Mouse (Mus musculus): Measurements from ENCODE around the gene Parp11.

The Parp11 gene

DNA sequence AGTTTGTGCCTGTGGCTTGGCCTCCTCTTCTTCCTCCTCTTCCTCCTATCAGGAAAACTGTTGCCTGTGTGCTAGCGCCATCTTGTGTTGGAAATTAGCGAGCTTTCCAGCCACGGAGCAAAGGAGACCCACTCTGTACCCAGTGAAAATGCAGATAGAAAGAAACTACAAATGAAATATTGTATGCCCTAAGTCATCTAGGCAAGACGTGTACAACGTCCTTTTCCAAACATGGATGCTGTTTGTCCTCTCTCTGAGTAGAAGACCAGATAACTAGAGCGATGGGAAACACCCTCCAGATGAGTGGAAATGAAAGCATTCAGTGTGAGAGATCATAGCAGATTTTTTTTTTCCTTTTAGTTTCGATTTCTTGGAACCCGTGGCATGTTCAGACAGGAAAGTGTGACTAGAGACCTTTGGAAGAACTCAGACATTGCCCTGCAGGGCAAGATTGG lies at the start of gene Parp11:
TSS of gene Parp11 (plus strand) at position 405 of the 455 bp plus-strand sequence.
- peak; percentile 87 for DNase-seq (ENCODE audit: low read depth)

DNA sequence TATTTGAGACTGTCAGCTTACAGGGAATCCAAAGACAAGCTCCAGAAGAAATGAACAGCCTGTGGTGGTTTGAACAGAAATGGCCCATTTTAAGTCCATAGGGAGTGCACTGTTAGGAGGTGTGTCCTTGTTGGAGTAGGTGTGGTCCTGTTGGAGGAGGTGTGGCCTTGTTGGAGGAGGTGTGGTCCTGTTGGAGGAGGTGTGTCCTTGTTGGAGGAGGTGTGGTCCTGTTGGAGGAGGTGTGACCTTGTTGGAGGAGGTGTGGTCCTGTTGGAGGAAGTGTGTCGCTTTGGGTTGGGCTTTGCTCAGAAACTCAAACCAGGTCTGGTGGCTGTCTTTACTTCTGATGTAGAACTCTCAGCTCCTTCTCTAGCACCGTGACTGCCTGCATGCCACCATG lies 48.6 kb upstream of the Parp11 start:
- peak; percentile 54 for DNase-seq (ENCODE audit: low read depth)

DNA sequence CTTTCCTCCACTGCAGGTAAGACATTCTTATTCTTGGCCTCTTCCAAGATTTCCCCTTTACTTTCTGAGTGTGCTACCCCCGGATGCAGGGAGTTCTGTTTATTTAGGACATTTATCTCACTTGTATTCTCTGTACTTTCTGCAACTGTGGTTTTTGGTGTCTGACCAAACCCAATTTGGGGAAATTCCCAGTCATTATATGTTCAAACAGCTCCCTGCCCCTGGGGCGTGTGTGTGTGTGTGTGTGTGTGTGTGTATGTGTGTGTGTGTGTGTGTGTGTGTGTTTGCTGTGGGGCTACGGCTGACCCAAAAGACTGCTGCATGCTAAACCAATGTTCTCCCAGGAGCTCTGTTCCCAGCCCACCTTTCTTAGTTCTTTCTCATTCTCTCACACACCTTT lies 45.2 kb upstream of the Parp11 start:
- no peak for DNase-seq (ENCODE audit: low read depth)

DNA sequence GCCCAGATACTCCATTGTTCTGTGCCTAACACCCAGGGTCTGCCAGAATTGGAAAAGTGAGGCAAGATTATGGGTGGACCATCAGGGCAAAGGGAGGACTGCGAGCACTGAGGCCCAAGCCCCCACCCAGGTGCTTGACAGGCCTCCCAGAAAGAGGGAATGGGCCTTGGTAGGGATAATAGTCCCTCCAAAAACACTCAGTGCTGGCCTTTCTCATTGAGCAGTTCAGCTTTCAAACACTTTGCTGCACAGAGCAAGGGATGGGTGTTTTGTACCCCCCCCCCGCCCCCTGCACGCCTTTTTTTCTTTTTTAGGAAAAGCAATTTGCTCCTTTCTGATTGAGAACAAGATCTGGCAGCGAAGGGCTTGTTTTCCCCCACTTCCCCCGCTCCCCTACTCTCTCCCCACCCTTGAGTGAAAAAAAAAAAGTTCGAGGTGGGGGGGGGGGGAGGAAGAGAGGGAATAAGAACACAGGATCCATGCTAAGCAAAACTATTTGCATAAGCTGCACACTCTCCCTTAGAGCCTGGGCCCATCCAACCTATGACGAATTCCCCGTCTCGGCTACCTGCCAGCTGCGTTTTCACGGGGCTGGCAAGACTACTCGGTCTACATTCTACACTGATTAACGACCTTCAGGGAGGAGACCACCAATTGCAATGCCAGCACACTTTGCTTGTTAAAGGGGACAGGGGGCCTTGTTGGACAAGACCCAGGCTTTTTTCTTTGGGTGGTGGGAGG lies 42.4 kb upstream of the Parp11 start:
- no peak for DNase-seq (ENCODE audit: low read depth)

DNA sequence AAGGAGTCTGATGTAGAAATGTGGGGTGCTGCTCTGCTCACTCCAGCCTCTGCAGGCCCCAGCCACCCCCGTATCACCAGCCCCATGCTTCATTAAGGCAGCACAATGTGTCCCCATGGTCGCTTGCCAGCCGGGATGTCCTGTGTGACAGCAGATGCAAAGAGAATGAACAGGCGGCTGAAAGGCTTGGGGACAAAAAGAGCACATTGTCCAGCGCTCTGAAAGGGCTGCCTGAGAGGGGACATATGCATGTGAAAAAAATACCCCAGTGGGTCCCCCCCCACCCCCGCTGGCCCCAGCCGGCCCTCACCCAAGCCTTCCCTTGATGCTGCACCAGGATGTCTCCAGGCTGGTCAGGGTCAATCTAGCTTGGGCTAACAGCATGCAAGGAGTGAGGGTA lies 41.0 kb upstream of the Parp11 start:
- DNase-seq (ENCODE audit: low read depth), result no peak

DNA sequence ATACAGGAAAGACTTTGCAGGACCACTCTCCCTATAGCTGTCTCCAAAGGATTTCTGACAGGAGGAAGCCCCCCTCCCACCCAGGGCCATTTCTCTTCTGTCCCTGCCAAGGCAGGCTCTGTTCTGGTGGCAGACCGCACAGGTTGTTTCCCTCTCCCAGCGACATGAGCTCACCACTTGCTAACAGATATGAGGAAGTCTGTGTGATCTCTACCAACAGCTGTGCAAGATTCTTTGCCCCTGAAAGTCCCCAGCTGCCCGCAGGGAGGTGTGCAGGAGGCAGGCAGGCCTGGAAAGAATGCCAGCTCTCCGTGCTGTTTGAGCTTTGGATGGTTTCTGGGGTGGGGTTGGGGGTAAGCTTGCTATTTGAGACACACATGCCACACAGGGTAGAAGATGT lies 38.9 kb upstream of the Parp11 start:
- DNase-seq (ENCODE audit: low read depth), result no peak

DNA sequence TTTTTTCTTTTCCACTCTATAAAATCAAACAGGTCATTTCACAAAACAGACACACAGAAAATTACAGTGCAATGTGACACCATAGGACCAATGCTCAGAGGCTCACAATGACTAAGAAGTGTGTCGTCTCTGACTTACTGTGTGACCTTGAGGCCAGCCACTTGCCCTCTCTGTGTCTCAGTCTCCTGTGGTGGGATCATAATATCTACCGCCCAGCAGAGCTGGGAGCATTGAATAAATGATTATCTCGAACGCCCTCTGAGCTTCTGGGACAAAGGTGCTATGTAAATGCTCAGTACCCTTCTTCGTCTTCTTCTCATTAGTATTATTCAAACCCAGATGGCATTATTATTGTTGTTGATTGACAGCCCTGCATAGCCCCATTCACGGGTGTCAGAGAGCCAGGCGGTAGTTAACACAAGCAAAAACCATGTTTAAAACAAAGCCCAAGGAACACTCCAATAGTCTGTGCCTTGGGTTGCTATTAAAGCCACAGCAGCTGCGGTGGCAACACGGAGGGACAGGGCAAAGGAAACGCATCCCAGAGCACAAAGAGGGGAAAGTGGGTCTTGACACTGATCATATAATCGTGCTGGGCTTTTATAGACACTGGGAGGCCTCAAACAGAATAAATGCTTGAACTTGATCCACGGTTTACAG lies 29.0 kb upstream of the Parp11 start:
- DNase-seq (ENCODE audit: low read depth), result no peak

DNA sequence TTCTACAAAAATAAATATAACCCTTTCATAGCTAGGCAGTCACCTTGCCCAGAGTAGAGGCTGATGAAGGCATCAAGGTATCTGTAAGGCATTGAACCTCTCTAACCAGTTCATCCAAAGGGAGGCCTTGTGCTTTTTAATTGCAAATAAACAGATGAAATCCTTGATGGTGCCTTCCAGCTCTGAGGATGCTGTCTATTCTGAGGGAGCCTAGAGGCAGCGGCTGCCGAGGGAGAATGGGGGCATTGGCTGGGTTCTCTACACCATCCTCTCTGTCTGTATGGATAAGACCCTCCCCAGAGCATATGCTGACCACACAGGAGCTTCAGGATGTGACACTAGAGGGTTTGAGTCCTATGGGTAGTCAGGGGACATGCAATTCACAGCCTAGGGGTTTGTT lies 28.3 kb upstream of the Parp11 start:
- DNase-seq (ENCODE audit: low read depth), result no peak

DNA sequence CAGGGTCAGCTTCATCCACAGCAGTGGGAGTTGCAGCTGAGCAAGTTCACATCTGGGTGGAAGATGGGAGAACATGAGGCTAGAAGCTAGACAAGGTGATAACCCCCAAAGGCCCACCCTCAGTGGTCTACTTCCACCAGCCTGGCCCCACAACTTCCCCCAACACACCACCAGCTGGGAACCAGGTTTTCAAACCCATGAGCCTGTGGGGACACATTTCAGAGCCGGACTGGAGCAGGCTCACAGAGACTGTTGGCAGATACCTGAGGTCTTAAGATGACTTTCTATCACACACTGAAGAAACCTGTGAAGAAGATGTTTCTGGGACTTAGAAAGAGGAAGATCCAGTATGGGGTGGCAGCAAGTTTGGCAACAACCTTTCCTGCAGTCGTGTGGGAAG lies 26.5 kb upstream of the Parp11 start:
- DNase-seq (ENCODE audit: low read depth), result no peak

DNA sequence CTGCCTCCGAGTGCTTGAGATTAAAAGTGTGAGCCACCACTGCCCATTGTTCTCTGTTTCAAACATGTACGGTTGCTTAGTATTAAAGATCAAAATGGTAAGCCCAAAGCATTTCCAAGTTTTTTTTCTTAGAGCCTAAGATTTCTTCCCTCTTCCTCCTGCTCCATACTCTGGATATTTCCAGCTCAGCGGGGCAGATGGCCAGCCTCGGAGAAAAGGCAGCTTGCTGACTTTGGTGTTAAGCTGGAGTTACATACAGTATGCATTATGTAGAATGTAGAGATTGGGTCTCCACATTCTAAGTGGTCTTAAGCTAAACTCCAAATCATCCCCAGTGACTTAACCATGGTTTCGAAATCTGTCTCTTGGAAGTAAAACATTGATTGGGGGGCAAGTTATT lies 21.5 kb upstream of the Parp11 start:
- no peak for DNase-seq (ENCODE audit: low read depth)

DNA sequence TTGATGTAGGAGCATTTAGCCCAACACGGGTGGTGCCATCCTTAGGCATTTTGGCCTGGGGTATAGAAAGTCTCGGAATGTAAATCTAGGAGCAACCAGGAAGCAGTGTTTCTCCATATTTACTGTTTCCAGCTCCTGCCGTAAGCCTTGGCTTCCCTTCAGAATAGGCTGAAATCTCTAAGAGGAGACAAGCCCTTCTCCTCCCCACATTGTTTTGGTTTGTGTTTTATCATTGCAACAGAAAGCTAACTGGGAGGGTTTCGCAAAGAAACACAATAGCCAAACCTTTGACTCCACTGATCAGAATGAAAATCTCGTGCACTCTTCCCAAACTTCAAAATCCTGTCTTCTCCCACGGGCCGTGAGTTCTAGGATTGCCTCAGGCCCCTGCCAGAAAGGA lies 15.9 kb upstream of the Parp11 start:
- no peak for DNase-seq (ENCODE audit: low read depth)

DNA sequence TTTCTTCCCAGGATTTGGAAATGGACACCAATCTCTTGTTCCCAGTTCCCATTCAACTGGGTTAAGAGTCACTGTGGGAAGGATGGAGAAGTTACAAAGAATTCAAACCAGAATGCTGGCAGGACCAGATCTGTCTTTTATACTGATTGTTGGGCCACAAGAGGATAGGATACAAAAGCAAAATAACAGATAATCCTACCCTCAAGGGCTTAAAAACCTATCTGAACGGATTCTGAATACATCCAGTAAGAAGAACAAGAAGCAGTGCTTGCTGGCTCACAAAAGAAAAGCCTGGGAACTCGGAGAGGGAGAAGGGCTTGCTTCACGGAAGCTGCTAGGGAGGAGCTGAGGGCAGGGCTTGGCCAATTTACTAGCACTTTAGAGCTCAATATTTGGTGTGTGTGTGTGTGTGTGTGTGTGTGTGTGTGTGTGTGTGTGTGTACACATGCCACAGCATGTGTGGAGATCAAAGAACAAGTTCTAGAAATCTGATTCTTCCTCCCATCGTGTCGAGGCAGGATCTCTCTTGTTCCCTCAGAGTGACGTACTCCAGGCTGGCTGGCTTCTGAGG lies 15.4 kb upstream of the Parp11 start:
- no peak for DNase-seq (ENCODE audit: low read depth)

DNA sequence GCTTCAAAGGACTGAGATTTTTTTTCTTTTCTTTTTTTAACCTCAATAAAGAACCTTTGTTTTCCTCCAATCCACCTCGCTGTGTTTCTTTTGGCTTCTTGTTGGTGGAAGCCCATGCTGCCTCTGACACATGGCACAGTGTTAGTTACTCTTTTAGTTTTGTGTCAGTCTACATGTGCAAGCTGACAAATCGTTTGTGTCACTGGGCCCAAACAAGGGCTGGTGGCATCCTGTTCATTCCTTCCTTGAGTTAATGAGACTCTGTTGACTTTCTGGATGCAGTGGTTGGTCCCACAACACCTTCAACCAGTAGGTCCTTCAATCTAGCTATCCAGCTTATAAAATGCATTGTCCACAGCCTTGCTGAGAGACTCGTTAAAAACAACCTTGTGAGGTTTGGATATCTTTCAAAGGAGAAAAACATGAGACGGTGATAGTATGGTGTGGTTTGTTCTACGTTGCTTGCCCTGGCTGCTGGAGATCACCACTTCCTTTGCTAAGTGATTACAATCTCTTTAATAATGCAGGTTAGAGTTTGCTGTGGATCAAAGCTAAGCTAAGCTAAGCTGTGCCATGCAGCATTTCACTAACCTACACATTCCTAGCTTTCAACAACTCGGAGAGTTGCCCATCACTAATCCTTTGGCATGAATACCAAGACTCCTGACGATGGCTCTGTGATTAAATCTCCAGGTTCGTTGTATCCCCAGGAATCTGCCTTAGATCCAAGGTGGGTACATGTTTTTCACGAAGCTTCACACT lies 12.6 kb upstream of the Parp11 start:
- DNase-seq (ENCODE audit: low read depth), result peak; percentile 74

DNA sequence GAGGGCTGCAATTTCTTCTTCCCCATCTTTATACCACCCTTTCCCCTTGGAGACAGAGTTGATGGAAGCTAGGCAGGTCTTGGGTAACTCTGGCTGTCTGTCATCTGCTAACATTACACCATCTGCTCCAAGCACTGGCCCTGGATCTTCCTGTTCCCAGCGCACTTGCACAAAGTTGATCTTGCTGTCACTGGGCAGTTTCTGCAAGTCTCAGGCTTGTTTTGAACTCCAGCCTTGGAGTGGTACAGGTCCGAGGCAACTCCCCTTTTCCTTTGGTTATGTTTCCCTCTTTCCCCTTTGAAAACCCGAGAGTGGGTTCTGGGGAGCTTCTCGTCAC lies 12.0 kb upstream of the Parp11 start:
- DNase-seq (ENCODE audit: low read depth), result no peak

DNA sequence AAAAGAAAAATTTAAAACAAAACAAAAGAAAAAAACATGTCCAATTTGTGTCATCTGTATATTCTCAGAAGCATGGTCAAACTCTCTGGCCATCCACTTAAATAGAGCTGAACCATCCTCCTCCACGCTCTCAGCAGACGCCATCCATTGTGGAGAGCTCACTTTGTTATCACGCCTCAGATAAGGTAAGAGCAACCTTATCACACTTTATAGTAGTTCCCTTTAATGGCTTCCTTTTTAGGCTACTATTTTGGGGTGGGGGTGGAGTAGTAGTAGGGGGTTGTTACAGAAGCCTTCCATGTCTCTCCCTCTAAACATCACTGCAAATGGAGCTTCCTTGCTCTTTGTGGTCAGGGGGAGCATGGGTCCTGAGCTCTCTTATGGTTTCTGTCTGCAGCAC lies 7.6 kb upstream of the Parp11 start:
- no peak for DNase-seq (ENCODE audit: low read depth)

DNA sequence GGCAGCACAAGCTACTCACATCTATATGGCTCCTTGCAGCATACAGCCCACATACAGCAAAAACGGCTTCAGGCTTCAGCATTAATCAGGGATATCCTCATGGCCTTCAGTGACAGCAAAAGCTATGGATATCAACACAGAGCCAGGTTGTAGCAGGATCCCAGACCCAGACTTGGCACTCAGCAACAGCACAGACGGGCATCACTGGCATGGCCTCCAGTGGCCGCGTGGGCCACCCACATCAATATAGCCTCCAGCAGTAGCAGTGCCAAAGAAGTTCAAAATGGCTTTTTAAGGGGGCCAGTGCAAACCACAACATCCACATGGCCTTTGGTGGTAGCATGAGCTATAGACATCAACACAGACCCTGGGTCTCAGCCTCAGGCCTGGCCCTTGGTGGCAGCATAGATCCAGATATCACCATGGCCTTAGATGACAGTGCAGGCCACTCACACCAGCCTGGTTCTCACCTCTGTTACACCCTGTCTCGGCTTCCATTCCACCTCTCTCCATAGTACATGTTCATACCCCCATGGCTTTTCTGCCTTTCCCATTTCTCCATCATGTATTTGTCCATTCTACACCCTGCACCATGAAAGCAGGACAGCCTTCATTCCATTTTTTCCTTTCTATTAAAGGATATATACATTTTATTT lies 7.0 kb upstream of the Parp11 start:
- DNase-seq (ENCODE audit: low read depth), result no peak

DNA sequence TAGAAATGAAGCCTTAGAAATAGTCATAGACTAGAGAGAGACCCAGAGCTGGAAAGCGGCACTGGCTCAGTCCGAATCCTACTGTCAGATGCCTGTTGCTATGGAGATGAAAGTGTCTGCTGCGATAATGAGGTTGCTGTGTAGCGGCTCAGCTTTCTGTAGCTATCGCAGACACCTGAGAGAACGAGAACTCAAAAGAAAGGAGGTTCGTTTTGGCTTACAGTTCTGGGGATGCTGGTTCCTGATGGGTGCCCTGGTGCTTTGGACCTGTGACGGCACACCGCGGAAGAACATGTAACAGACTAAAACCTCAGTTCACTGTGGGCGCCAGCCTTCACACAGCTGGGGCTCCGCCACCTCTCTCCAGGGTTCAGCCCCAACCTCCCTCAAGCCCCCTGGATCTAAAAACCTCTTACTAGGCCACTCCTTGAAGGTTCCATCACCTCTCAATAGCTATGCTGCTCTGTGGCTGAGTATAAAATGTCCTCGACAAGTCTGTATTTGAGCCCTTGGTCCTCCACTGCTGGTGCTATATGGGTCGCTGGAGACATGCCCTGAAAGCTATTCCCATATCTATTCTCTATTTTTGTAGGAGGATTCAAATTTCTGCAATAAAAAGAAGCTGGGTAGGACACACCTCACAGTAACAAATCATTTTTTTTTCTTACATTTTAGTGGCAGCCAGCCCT lies 6.1 kb upstream of the Parp11 start:
- no peak for DNase-seq (ENCODE audit: low read depth)

DNA sequence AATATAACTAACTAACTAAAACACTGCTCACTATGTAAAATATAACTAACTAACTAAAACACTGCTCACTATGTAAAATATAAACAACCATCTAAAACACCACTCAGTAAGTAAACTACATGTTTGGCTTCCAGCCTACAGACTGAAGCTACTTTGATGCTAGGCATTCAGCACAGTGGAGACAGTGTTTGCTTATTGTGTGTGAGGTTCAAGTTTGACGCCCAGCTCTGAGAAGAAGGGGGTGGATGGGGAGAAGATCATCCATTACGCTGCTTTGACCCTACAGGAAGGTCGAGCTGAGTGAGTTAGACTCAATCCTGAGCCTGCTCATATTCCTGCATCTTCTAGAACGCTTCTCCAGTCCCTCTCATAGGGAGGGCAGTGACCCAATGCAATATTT lies 4.1 kb upstream of the Parp11 start:
- no peak for DNase-seq (ENCODE audit: low read depth)

DNA sequence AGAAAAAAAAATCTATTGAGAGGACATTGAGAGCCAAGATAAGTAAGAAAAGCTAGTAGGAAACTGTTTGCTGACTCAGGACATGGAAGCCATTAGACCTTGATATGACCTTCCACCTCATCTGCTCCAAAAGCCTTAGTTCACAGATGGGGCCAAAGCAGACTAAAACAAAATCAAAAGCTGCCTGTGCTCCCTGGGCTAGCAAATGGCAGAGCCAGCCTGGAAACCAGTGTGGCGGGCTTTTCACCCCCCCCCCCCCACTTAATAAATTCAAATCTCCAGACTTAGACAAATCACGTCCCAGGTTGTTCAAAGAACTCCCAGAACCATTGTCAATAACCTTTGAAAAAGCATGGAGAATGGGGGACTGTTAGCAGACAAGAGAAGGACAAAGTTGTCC lies 2.7 kb upstream of the Parp11 start:
- no peak for DNase-seq (ENCODE audit: low read depth)

DNA sequence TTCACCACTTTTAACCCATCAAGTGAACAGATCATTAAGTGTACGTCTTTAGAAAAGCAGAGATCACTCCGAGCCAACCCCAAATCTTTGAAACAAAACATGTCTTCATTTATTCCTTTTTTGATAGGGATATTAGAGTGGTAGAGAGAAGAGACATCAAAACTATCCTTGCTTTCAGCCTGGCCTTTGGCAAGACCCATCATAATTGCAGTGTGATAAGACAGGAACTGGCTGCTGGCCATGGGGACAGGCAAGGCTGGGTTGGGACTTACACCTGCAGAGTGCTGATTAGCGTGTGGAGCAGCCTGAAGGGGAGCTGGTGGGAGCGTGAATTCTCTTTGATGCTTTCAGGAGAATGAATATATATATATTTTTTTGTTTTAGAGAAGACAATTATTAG lies 2.2 kb upstream of the Parp11 start:
- no peak for DNase-seq (ENCODE audit: low read depth)

DNA sequence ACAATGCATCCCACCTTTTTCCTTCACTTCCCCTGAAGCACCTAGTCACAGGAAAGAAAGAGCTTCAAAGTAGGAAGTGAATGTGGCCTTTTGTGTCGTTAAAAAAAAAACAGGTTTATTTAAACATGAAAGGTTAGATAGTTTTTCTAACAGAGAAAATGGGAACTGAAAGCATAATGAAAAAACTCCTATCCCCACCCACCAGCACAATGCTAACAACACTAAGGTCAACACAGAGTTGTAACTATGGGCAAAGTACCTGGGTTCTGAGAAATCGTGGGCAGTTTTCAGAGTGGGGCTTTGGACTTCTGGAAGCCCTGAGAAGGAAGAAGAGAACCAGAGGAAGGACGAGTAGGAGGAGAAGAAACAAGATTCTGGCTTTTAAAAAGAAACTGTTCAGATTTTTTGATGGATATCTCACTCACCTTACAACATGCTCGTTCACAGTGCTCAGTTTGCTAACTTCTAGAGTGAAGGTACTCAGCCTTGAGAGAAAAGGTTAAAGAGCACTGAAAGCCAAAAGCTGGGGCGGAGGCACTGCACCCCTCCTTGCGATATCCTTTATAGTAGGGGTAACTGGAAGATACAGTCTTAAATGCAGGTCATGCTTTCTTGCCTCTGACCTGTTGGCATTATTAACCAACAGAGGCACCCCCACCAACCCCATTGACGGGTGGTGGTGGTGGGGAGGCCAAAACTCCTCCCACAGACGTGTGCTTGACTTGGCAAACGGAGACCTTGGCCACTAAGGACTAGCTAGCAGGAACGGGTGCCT lies 1.2 kb downstream of the Parp11 start:
- peak; percentile 45 for DNase-seq (ENCODE audit: low read depth)

All from naive thymus-derived CD4-positive, alpha-beta T cell, adult 2 months (primary cell).